Mouse (Mus musculus) adrenal gland, adult 8-10 months (tissue): ENCODE measurements around the gene Rps6kc1. TPM values are rescaled to one million over a fixed set of nuclear protein-coding genes. Genes with fewer than 3 reads are reported as not detected.

Experiments
- DNase-seq: peaks from one replicate; pipeline ENCODE4 v3.0.0; 2022
- total RNA-seq, 4 experiments: library from RNA; stranded (reverse); gene quantifications; 2 replicates each; pipeline ENCODE4 v1.2.4; 2022

The Rps6kc1 gene
- total RNA-seq, 4 experiments from 2014 or later, result 17.6 to 30.7 (median 23.1) TPM

DNA sequence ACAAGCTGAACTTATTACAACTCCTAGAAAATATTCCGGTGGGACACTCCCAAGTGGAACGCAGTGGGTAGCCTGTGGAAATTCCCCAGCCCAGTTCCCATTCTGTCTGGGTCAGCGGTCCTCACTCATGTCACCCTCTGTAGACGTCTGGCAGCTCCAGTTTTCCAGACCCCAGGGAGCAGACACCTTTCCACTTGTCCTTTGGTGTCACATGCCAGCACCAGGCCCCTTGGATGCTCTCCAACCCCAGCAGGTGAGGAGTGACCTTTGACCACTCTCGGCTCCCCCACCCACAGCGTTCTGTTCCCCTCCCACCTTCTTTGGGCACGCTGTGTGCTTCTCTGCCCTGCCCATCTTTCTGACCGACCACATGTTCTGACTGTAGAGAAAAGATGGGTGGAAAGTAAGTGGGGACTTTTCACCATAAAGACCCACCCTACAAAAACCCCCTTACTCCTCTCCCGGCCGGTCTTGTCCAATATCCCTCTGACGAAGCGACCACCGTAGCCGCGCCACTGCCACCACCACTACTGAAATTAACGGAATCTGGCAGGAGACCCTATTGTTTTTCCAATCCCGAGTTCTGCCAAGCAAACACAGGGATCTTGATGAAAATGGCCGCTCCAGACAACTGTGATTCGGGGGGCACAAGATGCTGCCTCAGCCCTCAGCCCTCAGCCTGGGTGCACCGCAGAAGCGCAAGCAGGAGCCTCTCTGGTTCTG is 246.6 kb downstream of the Rps6kc1 start:
- no peak for DNase-seq

- no peak for DNase-seq
Measured at GRCm38 (mm10) chr1:190663996-190664395, 247.6 kb downstream of the Rps6kc1 start.

DNA sequence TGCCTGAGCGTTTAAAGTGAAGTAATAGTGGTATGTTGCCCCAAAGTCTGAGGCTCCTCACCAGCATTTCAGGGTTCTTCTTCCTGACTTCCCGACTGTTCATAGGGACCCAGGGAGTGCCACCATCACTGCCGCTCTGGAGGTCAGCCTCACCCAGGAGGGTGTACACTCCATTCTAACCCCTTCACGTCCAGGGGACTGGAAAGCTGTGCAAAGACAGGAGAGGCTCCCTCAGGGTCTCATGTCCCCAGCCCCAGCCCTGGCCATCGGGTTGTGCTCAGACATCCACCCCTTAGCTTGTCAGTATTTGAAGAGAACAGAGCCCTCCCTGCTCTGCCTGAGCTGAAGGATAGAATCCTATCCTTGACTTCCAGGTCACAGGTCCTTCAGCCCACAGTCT is 248.8 kb downstream of the Rps6kc1 start:
- DNase-seq, result no peak

- no peak for DNase-seq
Measured at GRCm38 (mm10) chr1:190661764-190662163, 249.8 kb downstream of the Rps6kc1 start.

- no peak for DNase-seq
Measured at GRCm38 (mm10) chr1:190661249-190661648, 250.3 kb downstream of the Rps6kc1 start.

- no peak for DNase-seq
Measured at GRCm38 (mm10) chr1:190659722-190660502, 251.7 kb downstream of the Rps6kc1 start.

- no peak for DNase-seq
Measured at GRCm38 (mm10) chr1:190658266-190658665, 253.3 kb downstream of the Rps6kc1 start.

- no peak for DNase-seq
Measured at GRCm38 (mm10) chr1:190656089-190656488, 255.5 kb downstream of the Rps6kc1 start.

- DNase-seq, result no peak
Measured at GRCm38 (mm10) chr1:190655651-190656050, 255.9 kb downstream of the Rps6kc1 start.

GRCm38 (mm10) chr1:190655081-190655480 is 256.5 kb downstream of the Rps6kc1 start:
- no peak for DNase-seq

GRCm38 (mm10) chr1:190654694-190655001 is 256.9 kb downstream of the Rps6kc1 start:
- no peak for DNase-seq

GRCm38 (mm10) chr1:190653989-190654693 is 257.4 kb downstream of the Rps6kc1 start:
- no peak for DNase-seq

DNA sequence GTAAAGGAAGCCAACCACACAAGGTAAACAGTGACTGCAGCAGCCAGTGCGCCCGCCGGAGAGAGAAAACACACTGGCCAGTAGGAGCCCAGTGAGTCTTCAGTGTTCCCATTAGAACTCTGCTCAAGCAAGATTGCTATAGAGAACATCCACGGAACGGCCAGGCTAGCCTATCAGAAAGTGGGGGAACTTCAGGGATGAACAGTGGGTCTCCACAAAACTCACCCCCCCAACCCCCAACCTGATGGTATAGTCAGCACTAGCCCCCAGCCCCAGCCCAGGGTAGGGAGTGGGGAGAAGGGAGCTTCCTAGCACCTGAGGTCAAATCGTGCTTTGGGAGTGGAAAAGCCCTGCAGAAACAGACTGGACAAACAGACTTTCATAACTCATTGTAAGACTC is 258.5 kb downstream of the Rps6kc1 start:
- DNase-seq, result no peak

Other genes with a start within 250 kb of the Rps6kc1 start
- gene Angel2, start 13.3 kb upstream of the Rps6kc1 start, total RNA-seq, result 10 to 100 TPM; 50.5 to 75.4 (median 65.5) TPM
- under 1 TPM in 3 of 4 experiments, not detected in 1; 0.10 to 0.27 (median 0.25) TPM for gene Vash2, start 67.5 kb upstream of the Rps6kc1 start, total RNA-seq
- 10 to 100 TPM; 12.4 to 20.8 (median 16.6) TPM for gene Flvcr1, start 114.4 kb upstream of the Rps6kc1 start, total RNA-seq
- not detected for gene Spata45, start 124.9 kb upstream of the Rps6kc1 start, total RNA-seq
- 10 to 100 TPM; 11.4 to 38.0 (median 23.8) TPM for gene Tatdn3, start 151.2 kb upstream of the Rps6kc1 start, total RNA-seq
- 1 to 10 TPM in 1 of 4 experiments, under 1 TPM in 3; 0.35 to 1.1 (median 0.72) TPM for gene Nsl1, start 151.2 kb upstream of the Rps6kc1 start, total RNA-seq
- 1 to 10 TPM in 3 of 4 experiments, under 1 TPM in 1; 0.64 to 5.4 (median 2.5) TPM for gene Batf3, start 186.1 kb upstream of the Rps6kc1 start, total RNA-seq